Comparison of ENCODE assay signal across 8 mouse cellular contexts in the genomic region with DNA sequence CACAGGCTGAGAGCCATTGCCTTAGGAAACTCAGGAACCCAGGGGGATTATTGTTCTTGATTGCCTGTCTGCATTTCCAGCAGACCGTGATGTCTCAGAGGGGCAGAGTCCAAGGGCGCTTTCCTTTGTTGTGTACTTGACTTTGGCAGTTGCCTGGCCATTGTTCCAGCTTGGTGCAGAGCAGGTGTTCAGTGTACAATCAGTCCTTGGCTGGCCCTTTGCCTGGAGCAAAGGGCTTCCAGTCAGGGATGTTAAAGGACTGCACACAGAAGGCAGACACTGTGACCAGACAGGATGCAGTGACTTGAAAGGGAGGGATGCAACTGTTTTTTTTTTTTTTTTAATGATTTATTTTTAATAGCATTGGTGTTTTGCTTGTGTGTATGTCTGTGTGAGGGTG. TPM values are rescaled to one million over a fixed set of nuclear protein-coding genes. Genes with fewer than 3 reads are reported as not detected.
A peak's percentile ranks its signal among the peaks of the same experiment; 100 is the strongest.
DNase-seq lines count a peak whose midpoint lies in the region; ATAC-seq and TF ChIP-seq lines count a peak whose summit lies in the region.

No protein-coding gene starts in this region.

- no peak overlapping the region for H3K4me3 ChIP-seq in heart, embryonic 12.5 days
- no peak overlapping the region for H3K4me3 ChIP-seq in midbrain, postnatal 0 days (ENCODE audit: low read depth, low read length)

- H3K36me3 ChIP-seq in heart, embryonic 12.5 days: no peaks in the 10 kb centered on the region
- no peaks in the 10 kb centered on the region for H3K36me3 ChIP-seq in midbrain, postnatal 0 days (ENCODE audit: insufficient read depth, low read length)

- H3K27me3 ChIP-seq in heart, embryonic 12.5 days (replicated peaks): 0 out of 2 replicates have a peak, but pooled peaks cover 3% of the 10 kb centered on the region
- no peaks in the 10 kb centered on the region for H3K27me3 ChIP-seq in midbrain, postnatal 0 days (ENCODE audit: insufficient read depth, low read length)

- no peak for ATAC-seq in heart, embryonic 12.5 days (ENCODE audit: insufficient number of reproducible peaks, low FRiP score)
- no peak for ATAC-seq in midbrain, postnatal 0 days (ENCODE audit: low FRiP score)
- no peak for ATAC-seq in megakaryocyte, adult 5-6 weeks (ENCODE audit: poor library complexity, severe bottlenecking)

- H3K9me3 ChIP-seq in heart, embryonic 12.5 days (replicated peaks): no peaks in the 10 kb centered on the region
- H3K9me3 ChIP-seq in midbrain, postnatal 0 days (ENCODE audit: low read length): no peaks in the 10 kb centered on the region

- H3K27ac ChIP-seq in heart, embryonic 12.5 days (ENCODE audit: poor library complexity, severe bottlenecking): no peak overlapping the region
- H3K27ac ChIP-seq in midbrain, postnatal 0 days (ENCODE audit: low read depth, low read length): no peak overlapping the region

- peak; percentile 99 for DNase-seq in heart, adult 11 months
- peak; percentile 38 for DNase-seq in thymus, postnatal 4 days
- no peak for DNase-seq in thymus, postnatal 25 days
- DNase-seq in kidney, postnatal 25 days: peak; percentile 78 to 93
- no peak for DNase-seq in frontal cortex, postnatal 25 days (ENCODE audit: low spot score in 2 of 2)
- DNase-seq in midbrain, postnatal 0 days (ENCODE audit: low spot score): no peak

- no peak overlapping the region for H3K4me2 ChIP-seq in heart, embryonic 12.5 days
- H3K4me2 ChIP-seq in midbrain, postnatal 0 days (ENCODE audit: low read depth, low read length, poor library complexity, severe bottlenecking): no peak overlapping the region

- WGBS in heart, embryonic 12.5 days: 66% methylated on average over 2 of the region's 2 CpGs
- 46% methylated on average over 2 of the region's 2 CpGs for WGBS in midbrain, postnatal 0 days

- H3K9ac ChIP-seq in heart, embryonic 12.5 days: no peak overlapping the region
- H3K9ac ChIP-seq in midbrain, postnatal 0 days (replicated peaks; ENCODE audit: low read length, poor library complexity, severe bottlenecking): no peak overlapping the region

- no peak for TF ChIP-seq CTCF in midbrain, postnatal 0 days (IDR thresholded peaks at IDR 0.05)

- peaks cover 45% of the 10 kb centered on the region for H3K4me1 ChIP-seq in heart, embryonic 12.5 days (replicated peaks)
- 0 out of 2 replicates have a peak, but pooled peaks cover 6% of the 10 kb centered on the region for H3K4me1 ChIP-seq in midbrain, postnatal 0 days (ENCODE audit: insufficient read depth, low read length)

RNA-seq across cellular contexts. Expression of a gene that starts 20.9 kb away (rescaled TPM):
- polyA plus RNA-seq in heart, embryonic 12.5 days (2016; fragmentation: Nextera tagmentation; extraction: Ambion mirVana): 23.9 and 25.7 TPM in 2 replicates
- 56.6 and 57.5 TPM in 2 replicates for total RNA-seq in midbrain, postnatal 0 days (2014; rRNA removed)
- 43.4 and 43.6 TPM in 2 replicates for polyA plus RNA-seq in midbrain, postnatal 0 days (2015; fragmentation: Nextera tagmentation; extraction: Ambion mirVana)
- total RNA-seq in megakaryocyte, adult 5-6 weeks (2015): 2.2 and 2.4 TPM in 2 replicates
- 0.94 and 1.2 TPM in 2 replicates for total RNA-seq in megakaryocyte, adult 5-6 weeks (2017)

RNA-seq across cellular contexts. Expression of a gene that starts 30.1 kb away (rescaled TPM):
- 33.2 and 33.8 TPM in 2 replicates for polyA plus RNA-seq in heart, embryonic 12.5 days (2016; fragmentation: Nextera tagmentation; extraction: Ambion mirVana)
- 12.3 and 13.5 TPM in 2 replicates for total RNA-seq in midbrain, postnatal 0 days (2014; rRNA removed)
- 50.1 TPM in 2 replicates for polyA plus RNA-seq in midbrain, postnatal 0 days (2015; fragmentation: Nextera tagmentation; extraction: Ambion mirVana)
- 25.7 and 29.9 TPM in 2 replicates for total RNA-seq in megakaryocyte, adult 5-6 weeks (2015)
- 24.3 and 27.0 TPM in 2 replicates for total RNA-seq in megakaryocyte, adult 5-6 weeks (2017)

RNA-seq across cellular contexts. Expression of a gene that starts 30.4 kb away (rescaled TPM):
- polyA plus RNA-seq in heart, embryonic 12.5 days (2016; fragmentation: Nextera tagmentation; extraction: Ambion mirVana): 79.4 and 84.7 TPM in 2 replicates
- total RNA-seq in midbrain, postnatal 0 days (2014; rRNA removed): 56.9 and 57.4 TPM in 2 replicates
- 109 and 118 TPM in 2 replicates for polyA plus RNA-seq in midbrain, postnatal 0 days (2015; fragmentation: Nextera tagmentation; extraction: Ambion mirVana)
- total RNA-seq in megakaryocyte, adult 5-6 weeks (2015): 45.9 and 57.2 TPM in 2 replicates
- 35.2 and 39.4 TPM in 2 replicates for total RNA-seq in megakaryocyte, adult 5-6 weeks (2017)

Comparison
In these comparisons a context has a peak if more than half of its experiments do, and no peak if none do; other contexts are left out.
1. DNase-seq: peak in heart, adult 11 months (single experiment), thymus, postnatal 4 days (single experiment) and kidney, postnatal 25 days (2 of 2); none in thymus, postnatal 25 days (single experiment), frontal cortex, postnatal 25 days (0 of 2) and midbrain, postnatal 0 days (single experiment).
2. RNA of a gene that starts 20.9 kb away (total RNA-seq): 56.6 to 57.5 TPM in midbrain, postnatal 0 days; 0.94 to 2.4 TPM in megakaryocyte, adult 5-6 weeks; every median in the first group is over 10 times any median in the second.